Mouse (Mus musculus) embryo, embryonic 11 days (tissue): ENCODE data around the gene 1700021F05Rik.
A peak's percentile ranks its signal among the peaks of the same experiment; 100 is the strongest.
"Not testable (repeated sequence)": the region's sequence is repeated elsewhere in the genome, so short reads cannot be mapped to it uniquely, and the experiment has no call there.

Source experiments
- DNase-seq: peaks from one replicate; pipeline ENCODE4 v3.0.0-alpha.2; 2015

The 1700021F05Rik gene

DNA sequence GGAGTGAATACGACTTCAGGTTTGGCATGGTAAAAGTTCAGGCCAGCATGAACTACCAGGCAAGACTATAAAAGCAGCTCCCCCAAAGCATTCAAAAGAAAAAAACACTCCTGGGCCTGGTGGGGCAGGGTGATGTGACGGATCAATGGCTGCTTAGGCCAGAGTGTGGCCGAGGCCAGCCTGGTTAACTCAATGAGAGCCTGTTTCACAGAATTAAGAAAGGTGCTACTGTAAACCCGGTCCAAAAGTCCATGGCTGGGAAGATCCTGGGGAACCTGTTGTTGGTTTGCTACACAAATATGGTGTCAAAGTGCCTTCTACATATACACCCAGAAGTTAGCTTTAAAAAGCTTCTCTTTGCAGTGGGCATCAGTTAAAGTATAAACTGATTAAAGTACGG is 2.0 kb downstream of the 1700021F05Rik start:
- no peak for DNase-seq

DNA sequence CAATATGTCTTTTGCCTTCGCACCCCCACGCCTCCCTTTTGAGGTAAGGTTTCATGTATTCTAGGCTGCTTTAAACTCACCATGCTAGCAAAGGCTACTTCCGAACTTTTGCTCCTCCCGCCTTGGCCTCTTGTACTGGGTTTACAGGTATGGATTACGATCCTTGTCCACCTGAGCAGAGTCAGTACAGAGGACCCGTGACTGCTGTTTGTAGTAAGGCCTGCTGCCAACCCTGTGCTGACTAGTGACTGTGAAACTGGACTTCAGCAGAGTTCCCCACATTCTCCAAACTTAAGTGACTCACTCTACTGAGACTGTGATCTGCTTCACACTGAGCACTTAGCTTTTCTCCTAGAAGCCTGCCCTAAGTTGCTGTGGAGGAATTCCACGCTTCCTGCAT is 3.1 kb downstream of the 1700021F05Rik start:
- DNase-seq, result no peak

GRCm38 (mm10) chr10:43534382-43534781 is 6.4 kb downstream of the 1700021F05Rik start:
- no peak for DNase-seq

DNA sequence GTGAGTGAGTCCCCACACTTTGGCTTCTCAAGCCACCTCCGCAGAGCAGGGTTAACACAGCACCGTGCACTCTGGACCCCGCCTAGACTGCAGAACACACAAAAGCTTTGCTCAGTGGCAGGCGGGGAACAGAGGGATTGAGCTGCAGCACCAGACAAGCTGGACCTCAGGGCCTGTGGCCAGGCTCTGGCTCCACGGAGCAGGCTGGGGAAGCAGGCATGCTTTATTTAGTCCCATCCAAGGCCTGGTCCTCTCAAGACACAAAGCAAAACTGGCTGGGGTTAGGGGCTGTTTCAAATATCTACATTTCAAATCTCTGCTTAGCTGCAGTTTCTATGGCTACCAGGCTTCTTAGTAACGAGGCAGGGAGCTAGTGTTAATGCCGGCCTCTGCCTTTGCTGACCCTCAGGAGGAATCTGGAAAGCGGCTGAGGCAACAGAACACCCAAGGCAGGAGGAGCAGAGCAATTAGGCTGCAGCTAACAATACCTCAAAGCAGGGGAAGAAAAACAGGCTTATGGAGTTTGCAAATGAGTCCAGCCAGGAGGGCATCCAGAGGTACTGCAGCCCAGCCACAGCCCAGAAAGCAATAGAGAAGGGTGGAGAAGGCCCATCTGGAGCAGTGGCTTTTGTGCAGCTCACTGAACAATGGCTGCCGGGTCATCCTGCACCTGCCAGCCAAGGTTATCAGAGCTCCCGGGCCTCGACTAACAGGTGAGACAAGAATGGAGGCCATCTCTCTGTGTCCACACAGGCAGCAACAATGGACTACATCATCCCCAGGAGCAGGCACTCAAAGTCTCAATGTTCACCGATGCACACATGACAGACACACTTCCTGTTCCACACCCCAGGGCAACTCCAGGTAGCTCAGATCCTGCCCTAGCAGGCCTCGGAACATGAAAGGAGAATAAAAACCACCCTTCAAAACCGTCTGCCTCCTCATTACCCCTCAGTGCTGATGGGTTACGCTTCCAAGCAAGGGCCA is 13.2 kb downstream of the 1700021F05Rik start:
- peak; percentile 61 for DNase-seq

- DNase-seq, result not testable (repeated sequence)
Observed at GRCm38 (mm10) chr10:43523931-43524330, 16.9 kb downstream of the 1700021F05Rik start, which contains the start of gene Gm9803. TSS of gene Gm9803 (plus strand) at chr10:43524084.

- DNase-seq, result no peak
Observed at GRCm38 (mm10) chr10:43519977-43520376, 20.8 kb downstream of the 1700021F05Rik start.

GRCm38 (mm10) chr10:43518368-43518767 is 22.4 kb downstream of the 1700021F05Rik start:
- no peak for DNase-seq

DNA sequence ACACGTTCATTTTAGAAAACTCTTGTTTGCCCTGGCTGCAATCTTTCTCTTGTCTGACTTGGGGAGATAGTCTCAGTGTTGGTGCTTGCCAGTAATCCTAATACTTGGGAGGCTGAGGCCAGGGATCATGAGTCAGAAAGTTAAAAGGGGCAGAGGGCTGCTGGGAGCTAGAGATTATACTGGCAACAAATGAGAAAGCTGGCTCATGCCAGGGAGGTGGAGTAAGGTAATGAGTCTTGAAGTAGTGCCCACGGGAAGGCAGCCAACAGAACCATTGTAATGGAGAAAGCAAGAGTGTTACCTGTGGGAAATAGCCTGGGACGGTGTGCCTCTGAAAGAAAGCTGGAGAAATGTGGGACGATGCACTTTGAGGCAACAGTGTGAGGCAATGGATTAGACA is 23.0 kb downstream of the 1700021F05Rik start:
- DNase-seq, result no peak

GRCm38 (mm10) chr10:43516992-43517660 is 23.7 kb downstream of the 1700021F05Rik start:
- DNase-seq, result no peak

DNA sequence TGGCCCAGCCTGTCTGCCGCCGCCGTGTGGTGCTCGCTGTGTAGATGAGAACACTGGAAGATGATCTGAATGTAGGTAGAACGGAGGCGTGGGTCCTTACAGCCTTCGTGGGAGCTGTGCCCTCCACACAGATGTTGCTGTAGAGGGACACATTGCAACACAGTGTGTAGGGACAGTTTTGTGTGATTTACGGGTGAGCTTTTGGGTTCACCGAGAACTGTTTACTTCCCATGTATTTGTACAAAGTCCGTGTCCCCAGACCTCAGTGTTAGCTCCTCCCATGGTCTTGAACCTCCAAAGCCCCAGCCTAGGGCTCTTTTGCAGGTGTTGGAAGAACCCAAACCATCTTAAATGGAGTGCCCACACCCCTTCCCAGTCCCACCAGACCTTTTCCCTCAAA is 27.8 kb downstream of the 1700021F05Rik start:
- no peak for DNase-seq

DNA sequence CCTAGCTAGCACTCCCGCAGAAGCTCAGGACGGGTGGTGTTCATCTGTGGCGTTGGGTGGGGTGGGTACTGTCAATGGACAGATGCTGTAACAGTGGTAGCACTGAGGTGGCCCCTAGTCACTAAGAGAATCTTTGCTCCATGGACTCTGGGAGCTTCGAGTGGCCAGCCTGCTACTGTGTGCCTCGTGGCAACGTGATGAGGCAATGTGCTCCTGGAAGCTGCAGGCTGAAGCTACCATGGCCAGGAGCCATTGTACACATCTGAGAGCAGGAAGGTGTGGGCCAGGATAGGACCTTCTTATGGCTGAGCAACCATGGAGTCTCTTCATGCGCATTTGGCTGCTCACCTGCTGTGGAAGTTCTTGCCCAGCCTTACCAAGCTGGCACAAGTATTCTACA is 31.6 kb downstream of the 1700021F05Rik start:
- no peak for DNase-seq

DNA sequence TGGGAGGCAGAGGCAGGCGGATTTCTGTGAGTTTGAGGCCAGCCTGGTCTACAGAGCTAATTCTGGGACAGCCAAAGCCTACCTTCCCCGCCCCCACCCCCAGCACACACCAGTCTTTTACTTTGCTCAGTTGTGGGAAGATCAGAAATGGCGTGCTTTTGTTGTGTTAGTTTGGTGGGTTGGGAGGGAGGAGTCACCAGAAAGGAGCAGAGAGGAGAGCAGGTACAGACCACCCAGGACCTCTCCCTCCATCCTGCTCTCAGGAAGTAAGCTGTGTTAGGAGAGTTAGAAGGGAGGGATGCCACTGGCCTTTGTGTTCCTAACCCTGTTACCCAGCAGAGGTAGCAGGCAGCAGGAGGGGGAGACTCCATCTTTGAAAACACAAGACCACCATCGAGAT is 33.7 kb downstream of the 1700021F05Rik start:
- DNase-seq, result no peak

GRCm38 (mm10) chr10:43504291-43504690 is 36.5 kb downstream of the 1700021F05Rik start:
- no peak for DNase-seq

- DNase-seq, result no peak
Observed at GRCm38 (mm10) chr10:43502599-43502998, 38.2 kb downstream of the 1700021F05Rik start.

- DNase-seq, result no peak
Observed at GRCm38 (mm10) chr10:43490846-43491245, 49.9 kb downstream of the 1700021F05Rik start.

DNA sequence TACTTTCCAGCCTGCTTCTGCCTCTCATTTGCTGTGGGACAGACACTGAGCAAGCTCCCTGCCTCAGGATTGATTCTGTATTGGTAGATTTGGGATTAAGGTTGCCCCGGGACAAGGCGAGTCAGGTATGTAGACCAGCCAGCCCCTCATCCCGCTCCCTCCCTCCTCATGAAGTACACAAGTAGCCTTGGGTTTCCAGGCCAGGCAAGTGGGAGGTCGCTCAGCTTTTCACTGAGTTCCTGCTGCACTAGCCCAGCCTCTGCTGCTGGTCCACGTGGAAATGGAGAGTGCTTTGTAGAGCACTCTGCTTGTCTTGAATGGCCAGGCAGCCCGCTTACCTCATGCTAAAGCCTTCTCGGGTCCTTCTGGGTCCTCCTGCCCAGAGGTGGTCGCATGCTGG is 50.8 kb downstream of the 1700021F05Rik start:
- DNase-seq, result no peak

- DNase-seq, result no peak
Observed at GRCm38 (mm10) chr10:43489550-43489949, 51.2 kb downstream of the 1700021F05Rik start.

- no peak for DNase-seq
Observed at GRCm38 (mm10) chr10:43489139-43489538, 51.7 kb downstream of the 1700021F05Rik start.

GRCm38 (mm10) chr10:43488258-43488657 is 52.5 kb downstream of the 1700021F05Rik start:
- DNase-seq, result no peak

- DNase-seq, result no peak
Observed at GRCm38 (mm10) chr10:43487441-43488010, 53.3 kb downstream of the 1700021F05Rik start.

GRCm38 (mm10) chr10:43485751-43486268 is 55.0 kb downstream of the 1700021F05Rik start:
- no peak for DNase-seq

DNA sequence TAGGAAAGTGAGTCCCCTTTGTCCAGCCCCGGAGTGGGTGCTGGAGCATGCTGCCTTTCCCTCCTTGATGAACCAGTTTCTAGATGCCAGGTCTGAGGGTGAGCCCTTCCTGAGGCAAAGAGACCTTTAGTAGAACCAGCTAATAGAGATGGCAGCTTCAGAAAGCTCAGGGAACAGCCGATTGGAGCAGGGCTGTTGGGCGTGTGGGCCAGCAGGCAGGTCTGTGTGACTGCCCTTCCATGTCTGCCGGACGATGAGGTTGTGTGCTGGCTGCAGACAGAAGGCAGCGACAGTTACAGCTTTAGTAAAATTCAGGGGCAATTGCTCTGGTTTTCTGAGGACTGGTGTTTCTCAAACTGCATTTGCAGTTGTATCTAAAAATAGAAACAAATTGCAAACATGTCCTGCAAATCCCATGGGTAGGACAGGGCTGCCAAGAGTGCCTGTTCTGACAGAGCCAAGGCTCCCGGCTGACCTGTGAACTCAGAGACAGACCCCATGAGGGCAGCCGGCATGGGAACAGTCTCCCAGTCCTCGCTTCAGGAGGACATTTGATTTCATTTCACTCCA is 57.3 kb downstream of the 1700021F05Rik start:
- DNase-seq, result peak; percentile 45

DNA sequence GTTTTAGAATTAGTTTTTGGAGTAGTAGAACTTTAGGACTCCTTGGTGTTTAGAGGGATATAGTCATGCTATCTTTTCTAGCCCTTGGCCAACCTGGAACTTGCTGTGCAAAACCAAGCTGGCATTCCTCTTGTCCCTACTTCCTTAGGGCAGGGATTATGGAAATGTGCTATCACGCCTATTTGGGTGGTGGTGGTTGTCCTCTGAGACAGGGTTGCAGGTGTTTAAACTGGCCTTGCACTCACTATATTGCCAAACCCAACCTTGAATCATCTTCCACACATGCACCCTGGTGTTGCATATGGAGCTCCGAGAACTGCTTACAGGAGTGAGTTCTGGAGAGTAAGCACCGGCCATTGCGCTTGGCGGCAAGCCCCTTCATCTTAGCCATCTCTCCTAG is 58.8 kb downstream of the 1700021F05Rik start:
- DNase-seq, result no peak
